In genomic region chr1:93881778-93882177, GRCm38 (mm10) we compare ENCODE assay signal across 18 mouse cellular contexts. TPM values are rescaled to one million over a fixed set of nuclear protein-coding genes. Genes with fewer than 3 reads are reported as not detected.
DNase-seq lines count a peak whose midpoint lies in the region; ATAC-seq and TF ChIP-seq lines count a peak whose summit lies in the region.
"Not testable (repeated sequence)": the region's sequence is repeated elsewhere in the genome, so short reads cannot be mapped to it uniquely, and the experiment has no call there.
"Had no signal": no experiment of that assay in that cellular context is flagged by ENCODE, and none has a peak within 500 bp of the region (broad histone marks: within the 10 kb centered on the region; RNA-seq: fewer than 3 reads in every experiment).

No protein-coding gene starts in this region.

- ATAC-seq in forebrain, embryonic 13.5 days = 0 out of 2 replicates have a peak, but pooled peaks have one; percentile 48
- ATAC-seq in heart, embryonic 16.5 days (replicated peaks; ENCODE audit: extremely low read depth, insufficient read depth, low FRiP score) = peak; percentile 67; the same call in 1 of the 2 replicates
- ATAC-seq in intestine, embryonic 16.5 days = peak; percentile 70
- peak; percentile 49; the same call in 1 of the 2 replicates for ATAC-seq in lung, embryonic 14.5 days (ENCODE audit: insufficient read depth)
- peak; percentile 71; the same call in 1 of the 2 replicates for ATAC-seq in midbrain, embryonic 11.5 days (ENCODE audit: low FRiP score)
- peak; percentile 77; the same call in 1 of the 2 replicates for ATAC-seq in neural tube, embryonic 12.5 days (ENCODE audit: low FRiP score, low read depth)
- ATAC-seq in stomach, embryonic 15.5 days (ENCODE audit: insufficient read depth, low FRiP score, low read depth) = peak; percentile 75

- not testable (repeated sequence) for H3K4me3 ChIP-seq in forebrain, embryonic 13.5 days; heart, embryonic 16.5 days (ENCODE audit: low read length); intestine, embryonic 16.5 days (ENCODE audit: low read length); lung, embryonic 14.5 days (ENCODE audit: low read depth, low read length); midbrain, embryonic 11.5 days (ENCODE audit: low read depth, low read length); neural tube, embryonic 12.5 days; stomach, embryonic 15.5 days (replicated peaks)

- H3K27ac ChIP-seq in forebrain, embryonic 13.5 days; heart, embryonic 16.5 days (ENCODE audit: low read length); intestine, embryonic 16.5 days (ENCODE audit: low read length); lung, embryonic 14.5 days (ENCODE audit: low read depth); midbrain, embryonic 11.5 days (ENCODE audit: low read depth, low read length); neural tube, embryonic 12.5 days; stomach, embryonic 15.5 days: not testable (repeated sequence)

- not testable (repeated sequence) for DNase-seq in lung, embryonic 14.5 days; midbrain, embryonic 11.5 days (ENCODE audit: low spot score, missing footprints)

- not testable (repeated sequence) for H3K4me1 ChIP-seq in forebrain, embryonic 13.5 days; heart, embryonic 16.5 days (ENCODE audit: control insufficient read depth, insufficient read depth, low read length); intestine, embryonic 16.5 days (ENCODE audit: control insufficient read depth, insufficient read depth, low read length); lung, embryonic 14.5 days (ENCODE audit: insufficient read depth); midbrain, embryonic 11.5 days (ENCODE audit: control insufficient read depth, insufficient read depth, low read length); neural tube, embryonic 12.5 days; stomach, embryonic 15.5 days

- H3K4me2 ChIP-seq in forebrain, embryonic 13.5 days; heart, embryonic 16.5 days (ENCODE audit: low read depth, low read length); intestine, embryonic 16.5 days (ENCODE audit: low read depth, low read length); lung, embryonic 14.5 days; midbrain, embryonic 11.5 days; neural tube, embryonic 12.5 days (replicated peaks); stomach, embryonic 15.5 days: not testable (repeated sequence)

- no CpG with 5 or more reads among the region's 11 CpGs for WGBS in forebrain, embryonic 13.5 days
- no CpG with 5 or more reads among the region's 11 CpGs for WGBS in heart, embryonic 16.5 days
- WGBS in intestine, embryonic 16.5 days = no CpG with 5 or more reads among the region's 11 CpGs
- WGBS in lung, embryonic 14.5 days = no CpG with 5 or more reads among the region's 11 CpGs
- WGBS in midbrain, embryonic 11.5 days = no CpG with 5 or more reads among the region's 11 CpGs
- WGBS in neural tube, embryonic 12.5 days = no CpG with 5 or more reads among the region's 11 CpGs
- no CpG with 5 or more reads among the region's 11 CpGs for WGBS in stomach, embryonic 15.5 days

- H3K9ac ChIP-seq in forebrain, embryonic 13.5 days; heart, embryonic 16.5 days (ENCODE audit: low read length); intestine, embryonic 16.5 days (ENCODE audit: low read depth, low read length); lung, embryonic 14.5 days; midbrain, embryonic 11.5 days (ENCODE audit: low read length); neural tube, embryonic 12.5 days; stomach, embryonic 15.5 days: not testable (repeated sequence)

- TF ChIP-seq CTCF in lung, embryonic 14.5 days (IDR thresholded peaks at IDR 0.05; ENCODE audit: low read depth) = not testable (repeated sequence)

- H3K27me3 ChIP-seq in forebrain, embryonic 13.5 days; heart, embryonic 16.5 days (ENCODE audit: control insufficient read depth, insufficient read depth, low read length); intestine, embryonic 16.5 days (replicated peaks; ENCODE audit: control insufficient read depth, insufficient read depth, low read length); lung, embryonic 14.5 days (ENCODE audit: insufficient read depth, low read length); midbrain, embryonic 11.5 days (ENCODE audit: control insufficient read depth, insufficient read depth, low read length); neural tube, embryonic 12.5 days (replicated peaks); stomach, embryonic 15.5 days (replicated peaks): not testable (repeated sequence)

- H3K36me3 ChIP-seq in forebrain, embryonic 13.5 days (ENCODE audit: poor library complexity, severe bottlenecking); heart, embryonic 16.5 days (ENCODE audit: control insufficient read depth, insufficient read depth); intestine, embryonic 16.5 days (ENCODE audit: control insufficient read depth, insufficient read depth, low read length); lung, embryonic 14.5 days (ENCODE audit: insufficient read depth); midbrain, embryonic 11.5 days (ENCODE audit: control insufficient read depth, insufficient read depth, low read length); neural tube, embryonic 12.5 days; stomach, embryonic 15.5 days: not testable (repeated sequence)

- not testable (repeated sequence) for H3K9me3 ChIP-seq in forebrain, embryonic 13.5 days (replicated peaks); heart, embryonic 16.5 days (replicated peaks; ENCODE audit: control insufficient read depth, low read length); intestine, embryonic 16.5 days (ENCODE audit: control insufficient read depth, low read length); lung, embryonic 14.5 days (ENCODE audit: low read depth, low read length); midbrain, embryonic 11.5 days (ENCODE audit: control insufficient read depth, low read length); neural tube, embryonic 12.5 days; stomach, embryonic 15.5 days

RNA-seq across cellular contexts. Expression of gene Gal3st2, which starts 20.7 kb away (rescaled TPM):
- not detected in 2 replicates for polyA plus RNA-seq in forebrain, embryonic 13.5 days (2015; fragmentation: Nextera tagmentation; extraction: Ambion mirVana)
- 0.14 TPM in 1 of 2 replicates, not detected in the other for polyA plus RNA-seq in heart, embryonic 16.5 days (2015; fragmentation: Nextera tagmentation; extraction: Ambion mirVana)
- polyA plus RNA-seq in intestine, embryonic 16.5 days (2015; fragmentation: Nextera tagmentation; extraction: Ambion mirVana) = 0.12 and 0.13 TPM in 2 replicates
- polyA plus RNA-seq in lung, embryonic 14.5 days (2014; fragmentation: Nextera tagmentation; extraction: Ambion mirVana) = not detected in 2 replicates
- not detected in 2 replicates for polyA plus RNA-seq in midbrain, embryonic 11.5 days (2014; fragmentation: Nextera tagmentation; extraction: Ambion mirVana)
- polyA plus RNA-seq in neural tube, embryonic 12.5 days (2016; fragmentation: Nextera tagmentation; extraction: Ambion mirVana) = not detected in 2 replicates
- 0.06 TPM in 1 of 2 replicates, not detected in the other for polyA plus RNA-seq in stomach, embryonic 15.5 days (2015; fragmentation: Nextera tagmentation; extraction: Ambion mirVana)
- polyA plus RNA-seq: embryonic facial prominence, embryonic 11.5 days; forebrain, embryonic 10.5 days; forebrain, embryonic 15.5 days; G1E; gonadal fat pad, adult 2 months; hindbrain, embryonic 11.5 days; hindbrain, embryonic 14.5 days; hindbrain, postnatal 0 days; Patski had no signal

RNA-seq across cellular contexts. Expression of gene Gal3st2b, which starts 36.3 kb away (rescaled TPM):
- polyA plus RNA-seq in forebrain, embryonic 13.5 days (2015; fragmentation: Nextera tagmentation; extraction: Ambion mirVana) = 0.06 TPM in 1 of 2 replicates, not detected in the other
- 0.14 and 0.18 TPM in 2 replicates for polyA plus RNA-seq in heart, embryonic 16.5 days (2015; fragmentation: Nextera tagmentation; extraction: Ambion mirVana)
- 0.06 and 0.27 TPM in 2 replicates for polyA plus RNA-seq in intestine, embryonic 16.5 days (2015; fragmentation: Nextera tagmentation; extraction: Ambion mirVana)
- polyA plus RNA-seq in lung, embryonic 14.5 days (2014; fragmentation: Nextera tagmentation; extraction: Ambion mirVana) = not detected in 2 replicates
- polyA plus RNA-seq in midbrain, embryonic 11.5 days (2014; fragmentation: Nextera tagmentation; extraction: Ambion mirVana) = not detected in 2 replicates
- not detected in 2 replicates for polyA plus RNA-seq in neural tube, embryonic 12.5 days (2016; fragmentation: Nextera tagmentation; extraction: Ambion mirVana)
- 0.08 TPM in 1 of 2 replicates, not detected in the other for polyA plus RNA-seq in stomach, embryonic 15.5 days (2015; fragmentation: Nextera tagmentation; extraction: Ambion mirVana)
- polyA plus RNA-seq: embryonic facial prominence, embryonic 11.5 days; embryonic facial prominence, embryonic 14.5 days; forebrain, embryonic 10.5 days; forebrain, embryonic 15.5 days; G1E; heart, embryonic 13.5 days; hindbrain, embryonic 11.5 days had no signal

RNA-seq across cellular contexts. Expression of gene D2hgdh, which starts 57.1 kb away (rescaled TPM):
- 14.7 and 15.0 TPM in 2 replicates for polyA plus RNA-seq in forebrain, embryonic 13.5 days (2015; fragmentation: Nextera tagmentation; extraction: Ambion mirVana)
- 17.9 and 18.5 TPM in 2 replicates for polyA plus RNA-seq in heart, embryonic 16.5 days (2015; fragmentation: Nextera tagmentation; extraction: Ambion mirVana)
- 15.8 and 16.9 TPM in 2 replicates for polyA plus RNA-seq in intestine, embryonic 16.5 days (2015; fragmentation: Nextera tagmentation; extraction: Ambion mirVana)
- 11.0 and 11.1 TPM in 2 replicates for polyA plus RNA-seq in lung, embryonic 14.5 days (2014; fragmentation: Nextera tagmentation; extraction: Ambion mirVana)
- polyA plus RNA-seq in midbrain, embryonic 11.5 days (2014; fragmentation: Nextera tagmentation; extraction: Ambion mirVana) = 10.2 and 12.1 TPM in 2 replicates
- 17.0 TPM in 2 replicates for polyA plus RNA-seq in neural tube, embryonic 12.5 days (2016; fragmentation: Nextera tagmentation; extraction: Ambion mirVana)
- 13.0 and 15.7 TPM in 2 replicates for polyA plus RNA-seq in stomach, embryonic 15.5 days (2015; fragmentation: Nextera tagmentation; extraction: Ambion mirVana)
